Mouse (Mus musculus) erythroblast, embryonic 14.5 days (primary cell): ENCODE measurements around the gene Gpatch1. TPM values are rescaled to one million over a fixed set of nuclear protein-coding genes. Genes with fewer than 3 reads are reported as not detected.

Experiments
- H3K27me3 ChIP-seq: 2 replicates; pipeline ENCODE4 v1.6.1; 2012; ENCODE audit warnings: inconsistent platforms; ENCODE audit not compliant: control insufficient read depth
- H3K36me3 ChIP-seq: 2 replicates; pipeline ENCODE4 v1.6.1; 2012; ENCODE audit warnings: mild to moderate bottlenecking, inconsistent platforms; ENCODE audit not compliant: control insufficient read depth
- H3K4me1 ChIP-seq: 2 replicates; pipeline ENCODE4 v1.6.1; 2012; ENCODE audit warnings: inconsistent platforms; ENCODE audit not compliant: control insufficient read depth
- H3K4me3 ChIP-seq: replicated peaks from 2 replicates; pipeline ENCODE3; 2012; ENCODE audit warnings: moderate library complexity, mild to moderate bottlenecking, inconsistent platforms
- H3K9me3 ChIP-seq: 2 replicates; pipeline ENCODE4 v1.6.1; 2012; ENCODE audit warnings: low read length, inconsistent platforms, mixed read lengths; ENCODE audit not compliant: control insufficient read depth
- GATA1 ChIP-seq: IDR thresholded peaks from 2 replicates; pipeline ENCODE4 v1.6.1; 2012; ENCODE audit warnings: low read length, inconsistent platforms, mixed read lengths
- TAL1 ChIP-seq: IDR thresholded peaks from 3 replicates; pipeline ENCODE4 v1.6.1; 2012; ENCODE audit warnings: low read length, inconsistent platforms, mixed read lengths
- polyA plus RNA-seq: library from polyadenylated mRNA; stranded (reverse); fragments of >175 nt; gene quantifications from 2 replicates; pipeline ENCODE4 v1.2.3, GENCODE M21; 2012

Gpatch1 gene
- polyA plus RNA-seq, 1 experiment = 0.41 TPM

GRCm38 (mm10) chr7:35349022-35349421, 30.8 kb upstream of the Gpatch1 start:
- H3K36me3 ChIP-seq = no peaks in the 10 kb centered on the region
- H3K9me3 ChIP-seq = peaks cover 8% of the 10 kb centered on the region
- TF ChIP-seq GATA1 (no peak), TAL1 (no peak)
- no peaks in the 10 kb centered on the region; the same call in 1 of the 2 replicates for H3K27me3 ChIP-seq
- H3K4me1 ChIP-seq = peaks cover 14% of the 10 kb centered on the region
- no peak overlapping the region for H3K4me3 ChIP-seq

GRCm38 (mm10) chr7:35347918-35348700, 29.9 kb upstream of the Gpatch1 start:
- Histone ChIP-seq H3K9me3 (peaks cover 8% of the 10 kb centered on the region), H3K4me1 (peaks cover 14% of the 10 kb centered on the region), H3K36me3 (no peaks in the 10 kb centered on the region), H3K4me3 (no peak overlapping the region), H3K27me3 (no peaks in the 10 kb centered on the region; the same call in 1 of the 2 replicates)
- TF ChIP-seq GATA1 = no peak
- TF ChIP-seq TAL1 = no peak

GRCm38 (mm10) chr7:35344785-35345330, 26.6 kb upstream of the Gpatch1 start:
- no peaks in the 10 kb centered on the region for H3K36me3 ChIP-seq
- peaks cover 7% of the 10 kb centered on the region for H3K27me3 ChIP-seq
- TF ChIP-seq GATA1 = no peak
- no peak for TF ChIP-seq TAL1
- peaks cover 5% of the 10 kb centered on the region for H3K9me3 ChIP-seq
- no peak overlapping the region for H3K4me3 ChIP-seq
- peaks cover 14% of the 10 kb centered on the region for H3K4me1 ChIP-seq

- TF ChIP-seq GATA1 (no peak), TAL1 (no peak)
- Histone ChIP-seq H3K27me3 (peaks cover 16% of the 10 kb centered on the region), H3K9me3 (peaks cover 5% of the 10 kb centered on the region), H3K4me1 (peaks cover 1% of the 10 kb centered on the region), H3K4me3 (no peak overlapping the region), H3K36me3 (no peaks in the 10 kb centered on the region)
Measured at GRCm38 (mm10) chr7:35342498-35342897, 24.3 kb upstream of the Gpatch1 start.

GRCm38 (mm10) chr7:35341282-35341681, 23.0 kb upstream of the Gpatch1 start:
- Histone ChIP-seq H3K36me3 (no peaks in the 10 kb centered on the region), H3K9me3 (peaks cover 2% of the 10 kb centered on the region; the same call in 1 of the 2 replicates), H3K4me1 (no peaks in the 10 kb centered on the region), H3K27me3 (peaks cover 27% of the 10 kb centered on the region), H3K4me3 (no peak overlapping the region)
- no peak for TF ChIP-seq GATA1
- TF ChIP-seq TAL1 = no peak

- H3K9me3 ChIP-seq = no peaks in the 10 kb centered on the region
- peaks cover 38% of the 10 kb centered on the region for H3K27me3 ChIP-seq
- no peaks in the 10 kb centered on the region for H3K36me3 ChIP-seq
- H3K4me3 ChIP-seq = no peak overlapping the region
- H3K4me1 ChIP-seq = peaks cover under 1% of the 10 kb centered on the region; the same call in 1 of the 2 replicates
- no peak for TF ChIP-seq TAL1
- TF ChIP-seq GATA1 = no peak
Measured at GRCm38 (mm10) chr7:35340196-35340595, 22.0 kb upstream of the Gpatch1 start.

- Histone ChIP-seq H3K4me3 (peak overlapping the region; percentile 66), H3K27me3 (peaks cover 78% of the 10 kb centered on the region), H3K4me1 (peaks cover 23% of the 10 kb centered on the region), H3K9me3 (no peaks in the 10 kb centered on the region; the same call in 1 of the 2 replicates), H3K36me3 (no peaks in the 10 kb centered on the region)
- TF ChIP-seq GATA1 (no peak), TAL1 (no peak)
Measured at GRCm38 (mm10) chr7:35334527-35335452, 16.6 kb upstream of the Gpatch1 start.

GRCm38 (mm10) chr7:35333692-35334526, 15.7 kb upstream of the Gpatch1 start, which contains the start of gene Rhpn2:
Rhpn2 (plus strand) TSS chr7:35334170.
- TF ChIP-seq GATA1 (no peak), TAL1 (no peak)
- peaks cover 23% of the 10 kb centered on the region for H3K4me1 ChIP-seq
- peak within 1 kb of the TSS; percentile 66 for H3K4me3 ChIP-seq
- H3K9me3 ChIP-seq = no peaks in the 10 kb centered on the region; the same call in 1 of the 2 replicates
- H3K27me3 ChIP-seq = peaks cover 77% of the 10 kb centered on the region
- H3K36me3 ChIP-seq = no peaks in the 10 kb centered on the region
